Mouse (Mus musculus): ENCODE measurements at regions not wholly inside any gene's neighbourhood (a gene's known extent, or its start where the extent isn't known, plus 50 kb on each side); places are given as distances from the start of the nearest gene placed in this dataset.
"Not testable (repeated sequence)": the region's sequence is repeated elsewhere in the genome, so short reads cannot be mapped to it uniquely, and the experiment has no call there.

DNA sequence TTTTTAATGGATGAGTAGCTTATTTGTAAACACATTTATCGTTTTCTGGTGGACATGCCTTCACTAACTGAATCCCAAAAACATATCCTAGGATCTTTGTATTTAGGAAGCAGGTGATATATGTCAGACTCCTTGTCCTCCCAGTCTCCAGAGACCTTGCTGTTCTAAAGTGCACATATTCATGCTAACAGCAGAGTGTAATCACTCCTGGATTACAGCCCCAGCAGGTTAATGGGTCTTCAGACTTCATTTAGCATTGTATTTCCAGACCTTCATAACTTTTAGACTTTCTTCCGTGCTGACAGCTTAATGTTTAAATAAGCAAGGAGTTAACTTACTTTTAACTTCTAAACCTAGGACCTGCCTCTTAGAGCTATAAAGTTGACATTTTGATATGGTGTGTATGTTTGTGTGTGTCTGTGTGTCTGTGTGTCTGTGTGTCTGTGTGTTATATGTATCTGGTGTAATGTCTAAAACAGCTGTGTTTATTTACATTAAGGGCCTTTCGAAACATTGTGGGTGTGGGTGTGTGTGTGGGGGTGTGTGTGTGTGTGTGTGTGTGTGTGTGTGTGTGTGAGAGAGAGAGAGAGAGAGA is 398.3 kb downstream of the Gm4340 start:
- no peak for DNase-seq (ENCODE audit: low spot score in 2 of 2)

DNA sequence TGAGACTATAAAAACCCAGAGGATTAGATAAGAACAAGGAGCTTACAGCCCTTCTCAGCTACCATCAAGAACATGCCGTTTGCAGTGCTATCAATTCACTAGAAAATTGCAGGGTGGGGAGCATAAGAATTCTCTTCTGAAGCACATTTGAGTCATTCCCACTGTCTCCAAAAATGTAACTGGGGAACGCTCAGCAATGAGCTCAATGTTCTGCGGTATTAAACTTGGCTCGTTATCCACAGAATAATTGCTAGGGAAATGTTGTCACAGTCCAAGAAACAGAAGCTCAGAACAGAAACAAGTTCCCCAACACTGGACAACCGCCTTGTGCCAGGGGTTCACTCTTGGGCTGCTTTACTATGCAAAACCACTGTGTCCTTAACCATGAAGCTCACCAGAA is 402.1 kb downstream of the Gm4340 start:
- peak in 1 of 2 experiments; percentile 4 for DNase-seq (ENCODE audit: low spot score in 2 of 2)

DNA sequence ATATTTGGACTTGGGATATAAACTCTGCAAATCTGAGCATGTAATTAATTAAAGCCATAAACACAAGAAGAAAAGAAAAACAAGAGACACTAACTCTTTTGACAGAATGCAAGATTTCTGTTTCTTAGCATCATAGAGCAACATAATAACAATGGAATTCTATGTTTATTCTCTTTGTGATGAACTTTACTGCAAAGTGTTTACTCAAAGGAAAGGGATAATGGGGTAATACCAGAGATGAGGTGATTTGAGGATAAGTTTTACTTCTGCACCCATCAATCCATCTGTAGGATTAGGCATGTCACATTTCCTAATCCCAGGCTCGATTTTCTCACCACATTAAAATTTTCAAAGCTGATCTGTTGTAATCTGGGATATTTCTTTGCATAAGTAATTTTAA is 433.8 kb downstream of the Gm4340 start:
- DNase-seq (ENCODE audit: low spot score in 2 of 2) = no peak

DNA sequence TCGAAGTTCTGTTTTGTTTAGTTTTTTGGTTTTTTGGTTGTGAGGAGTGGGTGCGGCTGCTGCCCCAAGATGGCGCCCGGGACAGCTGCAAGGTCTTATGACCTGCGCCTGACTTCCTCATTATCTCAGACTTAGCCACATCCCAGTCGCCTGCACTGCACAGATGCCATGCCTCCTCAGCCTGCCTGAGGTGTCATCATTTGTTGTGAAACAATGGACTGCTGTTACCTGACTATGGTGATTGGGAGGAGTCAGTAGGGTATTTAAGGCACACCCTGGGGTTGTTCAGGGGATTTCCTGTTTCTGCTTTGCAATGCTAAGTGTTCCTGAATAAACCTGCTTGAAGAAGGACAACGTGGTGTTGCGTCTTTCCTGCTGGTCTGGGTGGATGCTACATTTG is 457.2 kb downstream of the Gm4340 start:
- DNase-seq (ENCODE audit: low spot score in 2 of 2) = no peak

DNA sequence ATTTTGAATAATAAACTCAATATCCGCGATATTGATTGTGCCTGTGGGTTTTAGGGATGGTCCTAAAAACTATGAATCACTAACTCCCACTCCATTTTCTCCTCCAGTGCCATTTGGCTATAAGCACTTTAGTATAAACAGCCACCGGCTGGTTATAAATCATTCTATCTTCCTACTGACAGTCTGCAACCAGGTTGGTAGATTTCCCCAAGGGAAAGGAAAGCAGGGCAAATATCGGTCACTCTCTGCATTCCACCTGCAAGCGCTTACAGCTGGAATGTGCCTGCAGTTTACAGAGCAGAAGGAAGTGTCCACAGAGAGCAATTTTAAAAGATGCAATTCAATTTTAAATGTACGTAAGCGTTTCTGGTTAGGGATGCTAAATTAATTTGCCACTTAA is 466.5 kb downstream of the Gm4340 start:
- DNase-seq (ENCODE audit: low spot score in 2 of 2) = no peak

DNA sequence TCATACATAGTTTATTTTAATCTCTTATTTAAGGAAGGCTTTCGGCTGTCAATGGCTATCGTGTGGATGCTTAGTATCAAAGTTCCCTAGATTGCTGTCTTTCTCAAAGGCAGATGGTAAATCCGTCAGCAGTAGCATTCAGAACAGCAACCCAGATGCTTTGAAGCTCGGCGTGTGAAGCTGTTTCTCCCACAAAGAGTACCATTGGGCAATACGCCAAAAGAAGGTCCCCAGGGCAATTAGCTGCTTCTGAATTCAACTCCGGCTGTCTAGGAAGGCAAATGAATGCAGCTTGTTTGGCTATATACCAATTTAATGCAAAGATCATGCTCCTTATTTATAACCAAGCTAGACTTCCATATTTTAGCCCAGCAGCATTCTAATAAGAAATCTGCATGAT is 467.8 kb downstream of the Gm4340 start:
- DNase-seq (ENCODE audit: low spot score in 2 of 2) = no peak

DNA sequence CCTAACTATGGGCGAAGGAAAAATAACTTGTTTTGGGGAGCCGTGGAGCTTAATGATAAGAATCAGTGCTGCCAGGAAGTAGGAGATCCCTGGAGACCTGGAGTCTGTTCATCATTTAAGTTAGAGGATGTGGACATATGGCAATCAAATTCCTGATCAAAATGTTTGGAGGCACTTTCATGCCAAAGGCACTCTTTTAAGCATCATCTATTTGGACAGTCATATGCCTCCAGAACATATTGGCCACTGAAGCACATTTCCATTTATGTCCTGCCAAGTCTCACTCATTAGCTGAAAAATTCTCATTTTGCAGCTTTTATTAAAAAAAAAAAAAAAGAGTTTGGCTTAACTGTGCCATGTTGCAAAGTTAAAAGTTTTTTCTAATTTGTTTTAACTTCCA is 474.4 kb downstream of the Gm4340 start:
- DNase-seq (ENCODE audit: low spot score in 2 of 2) = no peak

DNA sequence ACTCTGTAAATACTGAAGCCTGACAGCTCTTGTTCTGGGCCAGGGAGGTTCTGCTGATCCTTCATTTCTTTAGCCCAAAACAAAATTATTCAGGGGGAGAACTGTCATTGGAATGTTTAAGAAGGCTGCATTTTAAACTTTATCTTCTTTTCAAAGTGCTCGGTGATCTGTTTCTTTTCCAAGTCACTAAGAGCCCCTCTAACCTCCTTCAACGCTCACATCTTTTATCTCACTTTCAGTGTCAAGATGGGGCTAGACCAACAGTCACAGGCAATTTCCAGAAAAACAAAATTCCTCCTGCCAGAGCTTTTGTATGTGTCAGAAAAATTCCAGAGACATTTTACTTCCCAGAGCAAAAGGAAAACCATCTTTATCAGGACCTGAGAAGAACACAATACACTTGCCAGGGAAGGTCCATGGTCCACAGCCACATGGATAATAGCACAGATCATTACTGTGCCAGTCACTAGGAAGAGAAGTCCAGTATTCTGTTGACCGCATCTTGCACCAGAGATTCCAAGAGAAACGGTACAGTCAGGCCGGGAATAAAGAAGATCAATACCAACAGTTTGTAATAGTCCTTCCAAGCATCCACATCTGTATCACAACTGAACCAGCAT is 491.0 kb downstream of the Gm4340 start:
- no peak for DNase-seq (ENCODE audit: low spot score in 2 of 2)

DNA sequence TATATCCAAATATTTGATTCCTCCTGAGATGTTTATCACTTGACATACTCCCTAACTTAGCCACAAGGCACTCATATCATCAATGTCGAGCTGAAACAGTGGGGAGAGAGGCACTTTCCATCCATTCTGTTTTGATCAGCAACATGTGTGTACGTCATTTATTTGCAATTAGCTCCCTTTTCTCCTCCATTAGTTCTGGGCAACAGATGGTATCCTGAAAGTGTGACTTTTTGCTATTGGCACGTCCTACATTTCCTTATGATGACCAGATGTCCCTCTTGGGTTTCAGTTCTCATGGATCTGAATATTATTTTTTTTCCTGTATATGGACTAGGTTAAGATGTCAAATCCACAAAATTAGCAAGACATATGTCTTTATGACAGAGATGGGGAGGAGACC is 492.0 kb downstream of the Gm4340 start:
- no peak for DNase-seq (ENCODE audit: low spot score in 2 of 2)

DNA sequence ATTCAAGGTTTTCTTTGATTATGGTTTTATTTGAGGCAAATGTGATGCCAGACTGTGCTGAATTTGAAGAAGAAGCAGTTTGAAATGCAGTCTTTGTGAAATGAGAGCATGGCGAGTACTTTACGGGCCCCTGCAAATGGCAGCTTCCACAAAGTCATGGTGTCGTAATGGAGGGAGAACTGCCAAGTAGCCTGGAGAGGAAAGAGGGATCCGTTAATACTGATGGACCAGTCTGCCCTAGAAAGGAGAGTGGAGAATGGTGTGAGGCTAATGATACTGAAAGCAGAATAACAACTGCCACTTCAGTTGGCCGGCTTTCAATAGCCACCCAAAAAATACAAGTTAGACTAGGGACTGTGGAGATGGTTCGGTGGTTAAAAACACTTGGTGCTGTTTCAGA is 492.8 kb downstream of the Gm4340 start:
- DNase-seq (ENCODE audit: low spot score in 2 of 2) = no peak

DNA sequence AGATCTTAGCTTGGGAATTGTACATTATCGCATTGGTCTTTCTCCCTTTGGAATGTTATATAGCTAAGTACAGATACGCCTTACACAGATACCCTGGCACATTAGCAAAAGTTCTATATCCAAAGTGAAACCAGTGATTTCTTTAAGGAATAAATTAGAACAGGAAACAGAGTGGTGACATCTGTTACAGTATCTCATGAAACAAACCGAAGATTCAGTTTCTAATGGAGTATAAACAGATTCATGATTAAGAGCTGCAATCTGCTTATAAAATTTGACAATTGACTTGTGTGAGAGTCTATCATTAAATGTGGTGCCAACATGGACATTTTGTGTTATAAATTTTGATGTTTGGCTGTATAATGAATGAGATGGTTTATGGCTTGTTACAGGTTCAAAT is 501.1 kb downstream of the Gm4340 start:
- DNase-seq (ENCODE audit: low spot score in 2 of 2) = no peak

DNA sequence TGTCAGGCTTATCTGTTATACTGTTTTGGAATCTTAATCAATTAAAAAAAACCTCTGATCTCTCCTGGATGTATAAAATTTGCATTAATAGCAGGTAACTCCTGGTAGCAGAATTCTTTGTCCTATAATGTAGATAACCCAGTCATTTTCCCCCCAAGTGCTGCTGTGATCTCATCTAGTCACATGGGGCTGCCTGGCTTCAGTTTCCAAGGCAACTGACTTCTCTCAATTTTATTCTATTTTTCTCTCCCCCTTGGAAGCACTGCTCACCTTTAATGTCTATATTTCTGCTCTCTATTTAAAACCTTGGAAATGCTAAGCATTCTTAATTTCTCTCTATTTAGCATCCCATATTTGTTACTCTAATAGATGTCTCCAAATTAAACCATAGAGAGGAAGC is 515.1 kb downstream of the Gm4340 start:
- DNase-seq (ENCODE audit: low spot score in 2 of 2) = no peak

DNA sequence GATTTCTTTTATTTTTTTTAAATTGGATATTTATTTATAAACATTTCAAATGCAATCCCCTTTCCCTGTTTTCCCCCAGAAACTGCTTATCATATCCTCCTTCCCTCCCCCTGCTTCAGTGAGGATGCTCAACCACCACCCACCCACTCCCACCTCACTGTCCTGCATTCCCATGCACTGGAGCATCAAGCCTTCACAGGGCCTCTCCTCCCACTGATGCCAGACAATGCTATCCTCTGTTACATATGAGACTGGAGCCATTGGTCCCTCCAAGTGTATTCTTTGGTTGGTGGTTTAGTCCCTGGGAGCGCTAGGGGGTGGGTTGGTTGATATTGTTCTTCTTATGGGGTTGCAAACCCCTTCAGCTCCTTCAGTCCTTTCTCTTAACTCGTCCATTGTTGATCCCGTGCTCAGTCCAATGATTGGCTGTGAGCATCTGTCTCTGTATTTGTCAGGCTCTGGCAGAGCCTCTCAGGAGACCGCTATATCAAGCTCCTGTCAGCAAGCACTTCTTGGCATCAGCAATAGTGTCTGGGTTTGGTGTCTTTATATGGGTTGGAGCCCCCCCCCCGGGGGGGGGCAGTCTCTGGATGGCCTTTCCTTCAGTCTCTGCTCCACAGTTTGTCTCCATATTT is 519.6 kb downstream of the Gm4340 start:
- not testable (repeated sequence) for DNase-seq (ENCODE audit: low spot score in 2 of 2)

All from right cerebral cortex, postnatal 36 days (tissue).